Mouse (Mus musculus) small intestine, adult 2 months (tissue): ENCODE data around the gene Ngdn.

Experiments used
- CTCF ChIP-seq: fragments of 200-500 bp; IDR thresholded peaks from 2 replicates; pipeline ENCODE4 v1.5.1; 2012; ENCODE audit warnings: low read depth, mild to moderate bottlenecking, control low read depth, inconsistent platforms, low read length, moderate library complexity, mixed read lengths; ENCODE audit not compliant: insufficient replicate concordance, insufficient read length; ENCODE audit errors: extremely low read depth
- POLR2A ChIP-seq: fragments of 200-500 bp; IDR thresholded peaks from 2 replicates; pipeline ENCODE4 v1.6.1; 2012; ENCODE audit warnings: low read depth, mild to moderate bottlenecking, control low read depth, inconsistent platforms, low read length, moderate library complexity

- TF ChIP-seq CTCF (no peak), POLR2A (no peak)
Measured at GRCm38 (mm10) chr14:55020394-55020793, 5.1 kb downstream of the Ngdn start.
